Mouse (Mus musculus) adrenal gland, adult (tissue): Measurements from ENCODE around the gene Rtkn2.

Experiments
- DNase-seq, 2 experiments: peaks; one replicate each; pipeline ENCODE4 v3.0.0; 2022 to 2023; ENCODE audit warnings: low spot score in 1 of 2; ENCODE audit not compliant: inconsistent age in 2 of 2

The Rtkn2 gene

GRCm38 (mm10) chr10:67995356-67995755, 16.0 kb downstream of the Rtkn2 start:
- peak in 1 of 2 experiments; percentile 14 for DNase-seq

DNA sequence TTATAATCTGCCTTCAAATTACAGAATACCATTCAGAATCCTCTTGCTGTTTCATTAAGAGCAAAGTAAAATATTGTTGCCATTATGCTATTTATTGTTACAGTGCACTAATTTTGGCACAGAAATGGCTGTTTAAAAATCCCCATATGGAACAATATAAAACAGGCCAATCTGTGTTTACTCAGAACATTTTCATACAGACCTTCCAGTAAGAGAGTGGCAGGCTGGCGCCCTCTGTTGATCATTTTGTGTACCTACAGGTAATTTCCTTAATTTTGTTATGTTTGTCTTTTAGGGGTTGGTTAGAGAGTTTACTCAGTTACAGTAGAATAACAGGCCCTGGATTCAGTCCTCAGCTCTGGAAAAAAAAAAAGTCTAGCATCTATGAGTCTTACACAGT, 16.8 kb downstream of the Rtkn2 start:
- DNase-seq = peak in 1 of 2 experiments; percentile 72

GRCm38 (mm10) chr10:67998116-67998635, 18.8 kb downstream of the Rtkn2 start:
- DNase-seq = peak; percentile 37 to 77

- DNase-seq = peak in 1 of 2 experiments; percentile 60
Observed at GRCm38 (mm10) chr10:67999170-67999569, 19.8 kb downstream of the Rtkn2 start.

DNA sequence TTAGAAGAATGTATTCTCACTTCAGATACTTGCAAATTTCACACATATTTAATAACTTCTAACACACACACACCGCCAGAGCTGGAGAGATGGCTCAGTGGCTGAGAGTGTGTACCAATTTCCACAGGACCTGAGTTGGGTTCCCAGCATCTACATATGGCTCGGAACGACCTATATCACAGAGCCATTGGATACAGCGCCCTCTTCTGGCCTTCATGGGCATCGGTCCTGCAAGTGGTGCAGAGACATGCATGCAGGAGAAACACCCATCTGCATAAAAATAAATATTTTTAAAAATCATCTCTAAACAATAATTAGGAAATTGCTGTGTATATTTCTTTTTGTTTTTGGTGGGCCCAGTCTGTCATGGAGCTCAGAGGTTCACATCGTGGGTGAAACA, 22.1 kb downstream of the Rtkn2 start:
- peak in 1 of 2 experiments; percentile 22 for DNase-seq

GRCm38 (mm10) chr10:68003651-68004422, 24.5 kb downstream of the Rtkn2 start:
- peak in 1 of 2 experiments; percentile 21 for DNase-seq

GRCm38 (mm10) chr10:68005404-68005803, 26.0 kb downstream of the Rtkn2 start:
- DNase-seq = peak in 1 of 2 experiments; percentile 18

DNA sequence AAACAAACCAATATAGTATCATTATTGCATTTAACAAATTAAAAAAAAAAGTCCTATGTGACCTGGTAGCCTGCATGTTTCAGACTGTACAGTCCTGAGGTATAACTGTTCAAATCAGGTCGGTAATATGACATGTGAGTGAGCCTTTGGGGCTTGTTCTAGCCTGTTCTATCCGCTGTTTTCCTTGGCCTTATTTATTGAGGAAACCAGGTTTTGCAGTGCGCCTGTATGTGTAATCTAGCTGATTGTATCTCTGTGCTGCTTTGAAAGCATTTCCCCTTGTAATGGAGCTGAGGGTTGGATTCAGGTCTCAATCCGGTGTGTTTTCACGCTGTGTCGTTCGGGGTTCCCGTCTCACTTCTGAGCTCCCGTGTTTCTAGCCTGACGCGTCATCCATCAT, 27.1 kb downstream of the Rtkn2 start:
- no peak for DNase-seq

DNA sequence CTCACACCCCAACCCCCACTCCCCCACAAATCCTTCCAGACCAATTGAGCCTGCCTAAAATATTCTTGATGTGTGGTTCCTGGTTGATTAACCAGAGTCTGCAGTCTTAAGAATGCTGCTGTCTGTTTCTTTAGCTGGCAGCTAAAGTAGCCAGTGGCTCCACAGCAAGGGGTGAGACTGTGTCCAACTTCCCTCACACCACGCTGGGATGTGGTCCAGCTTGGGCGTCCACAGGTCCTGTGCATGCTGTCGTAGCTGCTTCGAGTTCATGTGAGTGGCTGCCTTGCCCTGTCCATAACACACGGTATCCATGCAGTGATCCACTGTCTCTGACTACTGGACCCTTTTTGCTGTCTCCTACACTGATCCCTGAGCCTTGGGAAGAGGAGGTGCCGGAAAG, 27.7 kb downstream of the Rtkn2 start:
- DNase-seq = peak in 1 of 2 experiments; percentile 16

GRCm38 (mm10) chr10:68008198-68008955, 29.0 kb downstream of the Rtkn2 start:
- DNase-seq = peak; percentile 49 to 80

DNA sequence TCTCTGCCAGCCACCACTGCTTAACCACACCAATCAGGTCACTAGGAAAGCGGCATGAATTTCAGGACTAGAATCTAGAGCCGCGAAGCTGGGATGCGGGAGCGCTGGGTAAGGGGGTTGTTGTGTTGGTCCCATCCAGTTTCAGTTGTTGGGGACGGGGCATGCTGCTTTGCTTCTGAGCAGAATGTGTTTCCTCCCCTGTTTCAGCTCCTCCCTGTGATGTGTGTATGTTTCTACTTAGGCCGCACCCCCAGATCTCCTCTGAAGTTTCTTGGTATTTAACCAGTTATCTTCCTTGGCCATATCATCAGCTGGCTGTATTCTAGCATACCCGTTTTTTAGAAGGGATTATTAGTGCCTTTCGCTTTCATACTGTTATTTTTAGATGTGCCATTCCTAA, 29.9 kb downstream of the Rtkn2 start:
- no peak for DNase-seq

DNA sequence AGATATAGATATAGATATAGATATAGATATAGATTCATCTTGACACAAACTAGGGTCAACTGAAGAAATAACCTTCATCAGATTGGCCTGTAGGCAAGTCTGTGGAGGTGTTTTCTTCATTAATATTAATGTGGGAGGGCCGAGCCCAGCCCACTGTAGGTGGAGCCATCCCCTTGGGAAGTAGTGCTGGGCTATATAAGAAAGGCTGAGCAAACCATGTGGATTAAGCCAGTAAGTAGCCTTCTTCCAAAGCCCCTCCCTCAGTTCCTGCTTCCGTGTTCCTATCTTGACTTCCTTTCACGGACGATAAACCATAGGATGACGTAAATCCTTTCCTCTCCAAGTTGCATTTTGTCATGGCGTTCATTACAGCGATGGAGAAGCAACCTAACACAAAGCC, 30.5 kb downstream of the Rtkn2 start:
- DNase-seq = no peak

DNA sequence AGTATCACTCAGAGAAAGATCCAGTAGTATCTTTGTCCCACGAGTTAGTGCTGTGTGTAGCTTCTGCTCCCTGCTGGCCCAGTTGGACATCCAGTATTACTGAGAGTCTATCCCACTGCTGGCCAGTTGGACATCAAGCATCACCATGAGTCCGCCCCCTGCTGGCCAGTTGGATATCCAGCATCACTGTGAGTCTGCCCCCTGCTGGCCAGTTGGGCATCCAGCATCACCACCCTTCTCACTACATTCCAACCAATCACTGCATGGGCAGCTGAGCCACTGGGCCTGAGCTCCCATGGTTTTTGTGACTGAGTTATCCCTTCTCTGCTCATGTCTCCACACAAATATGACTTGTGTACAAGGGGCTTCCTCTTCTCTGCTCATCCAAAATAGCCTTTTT, 33.8 kb downstream of the Rtkn2 start:
- DNase-seq = peak in 1 of 2 experiments; percentile 67

GRCm38 (mm10) chr10:68020755-68021154, 41.4 kb downstream of the Rtkn2 start:
- no peak for DNase-seq

GRCm38 (mm10) chr10:68025660-68026059, 46.3 kb downstream of the Rtkn2 start:
- DNase-seq = no peak

DNA sequence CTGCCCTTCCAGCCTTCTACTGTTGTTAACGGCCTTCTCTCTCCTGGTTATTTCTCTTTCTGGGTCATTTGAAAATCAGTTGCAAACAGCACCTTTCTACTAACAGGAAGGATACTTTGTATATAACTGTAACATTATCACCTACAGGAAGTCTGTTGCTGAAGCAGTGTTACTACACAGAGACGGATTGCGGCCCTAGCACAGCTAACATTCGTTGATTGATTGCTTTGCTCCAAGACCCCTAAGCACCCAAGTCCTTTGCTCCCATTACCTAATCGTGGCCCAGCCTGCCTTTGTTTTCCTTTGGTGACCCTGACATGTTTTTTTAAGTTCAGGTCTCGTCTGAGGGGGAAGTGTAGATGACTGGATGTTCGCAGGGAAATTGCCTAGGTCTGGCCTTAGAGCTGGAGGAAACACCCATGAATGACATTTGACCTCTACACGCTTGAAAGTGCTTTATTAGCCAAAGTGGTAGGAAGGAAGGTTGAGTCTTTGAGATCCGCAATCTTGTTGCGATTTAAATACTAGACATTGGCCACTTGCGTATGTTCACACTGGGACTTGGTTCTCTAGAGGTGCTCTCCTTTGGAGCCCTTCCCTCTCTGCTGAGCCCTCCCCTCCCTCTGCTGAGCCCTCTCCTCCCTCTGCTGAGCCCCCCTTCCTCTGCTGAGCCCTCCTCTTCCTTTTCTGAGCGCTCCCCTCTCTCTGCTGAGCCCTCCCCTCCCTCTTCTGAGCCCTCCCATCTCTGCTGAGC, 49.1 kb downstream of the Rtkn2 start:
- DNase-seq = no peak

DNA sequence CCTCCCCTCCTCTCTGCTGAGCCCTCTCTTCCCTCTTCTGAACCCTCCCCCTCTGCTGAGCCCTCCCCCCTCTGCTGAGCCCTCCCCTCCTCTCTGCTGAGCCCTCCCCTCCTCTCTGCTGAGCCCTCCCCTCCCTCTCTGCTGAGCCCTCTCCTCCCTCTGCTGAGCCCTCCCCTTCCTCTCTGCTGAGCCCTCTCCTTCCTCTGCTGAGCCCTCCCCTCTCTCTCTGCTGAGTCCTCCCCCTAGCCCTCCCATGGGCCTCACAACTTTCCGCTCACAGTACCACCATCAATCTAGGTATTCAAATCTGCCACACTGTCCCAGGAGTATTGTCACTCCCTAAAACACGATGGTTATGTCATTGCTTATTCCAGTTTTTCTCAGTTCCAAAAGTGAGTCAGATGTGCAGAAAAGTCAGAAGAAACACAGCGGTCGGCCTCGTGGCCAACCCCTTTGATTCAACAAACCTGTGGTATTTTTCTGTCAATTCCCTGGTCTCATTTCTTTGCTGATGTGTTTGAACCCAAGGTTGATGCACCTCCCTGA, 49.8 kb downstream of the Rtkn2 start:
- no peak for DNase-seq

DNA sequence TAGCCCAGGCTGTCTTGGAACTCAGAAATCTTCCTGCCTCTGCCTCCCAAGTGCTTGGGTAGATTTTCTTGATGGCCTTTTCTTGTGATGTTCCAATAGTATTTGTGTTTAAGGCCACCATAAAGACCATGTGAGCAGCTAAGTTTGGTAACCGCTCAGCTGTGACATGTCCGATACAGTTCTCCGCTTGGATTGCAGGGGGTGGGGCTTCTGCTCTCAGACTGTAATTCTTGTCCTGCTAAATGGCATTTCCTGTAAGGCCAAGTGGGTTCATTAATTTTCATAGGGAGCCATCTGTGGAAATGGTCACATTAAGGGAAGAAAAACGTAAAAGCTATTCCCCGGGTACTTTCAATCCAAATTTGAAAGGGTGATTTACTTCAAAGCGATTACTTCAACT, 50.7 kb downstream of the Rtkn2 start:
- DNase-seq = no peak

DNA sequence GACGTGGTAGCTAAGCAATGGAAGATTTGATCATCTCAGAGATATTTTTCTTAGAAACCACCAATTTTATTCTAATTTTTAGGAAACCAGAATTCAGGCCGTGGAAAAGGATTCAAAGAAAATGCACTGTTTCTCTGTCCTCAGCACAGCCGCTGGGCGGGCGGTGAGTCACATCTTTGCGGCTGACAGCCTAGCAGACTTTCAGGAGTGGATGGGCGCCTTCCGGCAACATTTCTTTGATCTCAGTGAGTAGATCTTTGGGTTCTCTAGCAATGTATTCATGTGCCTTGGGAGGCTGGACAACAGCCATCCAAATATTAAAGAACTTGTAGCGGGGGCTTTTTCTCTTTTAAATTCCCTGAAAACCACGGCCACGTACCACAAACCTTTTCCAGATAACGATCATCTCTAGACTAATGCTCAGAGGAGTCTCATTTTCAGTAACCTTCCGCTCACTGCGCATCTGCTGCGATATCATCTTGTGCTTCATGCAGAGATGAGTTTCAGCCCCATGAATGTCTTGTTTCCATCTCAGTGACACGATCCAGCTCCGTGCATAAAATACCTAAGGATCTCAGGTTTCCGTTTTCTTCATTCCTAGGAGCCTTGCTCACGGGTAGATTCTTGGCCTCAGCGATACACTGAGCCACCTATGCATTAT, 56.5 kb downstream of the Rtkn2 start:
- no peak for DNase-seq

DNA sequence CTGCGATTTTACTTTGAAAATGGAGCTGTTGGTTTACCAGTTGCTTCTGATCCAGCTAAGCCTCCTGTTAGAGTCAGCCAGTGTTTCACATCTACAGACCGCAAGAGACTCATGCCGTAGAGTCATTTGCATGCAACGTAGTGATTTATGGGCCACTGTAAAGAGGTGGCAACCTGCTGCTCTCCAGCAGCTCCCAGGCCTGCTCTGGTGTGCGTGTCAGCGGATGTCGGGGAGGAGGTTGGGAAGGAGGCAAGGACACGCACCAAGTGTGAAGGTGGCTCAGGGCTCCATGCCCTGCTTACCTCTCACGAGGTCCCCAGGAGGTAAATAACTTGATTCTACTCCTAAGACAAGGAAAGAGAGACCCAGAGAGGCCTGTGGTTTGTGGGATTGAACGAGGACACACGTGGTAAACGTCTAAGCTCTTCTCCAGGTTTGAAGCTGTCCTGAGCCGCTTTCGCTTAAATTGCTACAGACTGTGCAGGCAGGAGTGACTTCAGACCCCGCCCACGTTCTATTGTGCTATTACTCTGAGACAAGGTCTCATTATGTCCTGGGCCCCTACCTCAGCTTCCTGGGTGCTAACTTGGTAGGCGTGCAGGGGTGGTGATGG, 57.1 kb downstream of the Rtkn2 start:
- no peak for DNase-seq
